Mouse (Mus musculus) v-Abl transformed pro-B cells (cell line): ENCODE measurements around the gene Zfp110.
"Not testable (repeated sequence)": the region's sequence is repeated elsewhere in the genome, so short reads cannot be mapped to it uniquely, and the experiment has no call there.

Experiments used
- in situ Hi-C, 2 experiments: fragments of 400-800 bp; cut with MboI; formaldehyde crosslinking; loops; one replicate each; pipeline ENCODE4 v1.15.1; 2025; ENCODE audit not compliant: unreplicated experiment in 2 of 2

The Zfp110 gene

GRCm38 (mm10) chr7:12834162-12835120 is at the start of gene Zfp110:
Gene Zfp110 (plus strand): TSS chr7:12834761.
- in situ Hi-C loops, result loop anchor here (5.0 to 10.0 kb wide), 2 partner anchors 43 to 350 kb away; no protein-coding TSS in a partner anchor

DNA sequence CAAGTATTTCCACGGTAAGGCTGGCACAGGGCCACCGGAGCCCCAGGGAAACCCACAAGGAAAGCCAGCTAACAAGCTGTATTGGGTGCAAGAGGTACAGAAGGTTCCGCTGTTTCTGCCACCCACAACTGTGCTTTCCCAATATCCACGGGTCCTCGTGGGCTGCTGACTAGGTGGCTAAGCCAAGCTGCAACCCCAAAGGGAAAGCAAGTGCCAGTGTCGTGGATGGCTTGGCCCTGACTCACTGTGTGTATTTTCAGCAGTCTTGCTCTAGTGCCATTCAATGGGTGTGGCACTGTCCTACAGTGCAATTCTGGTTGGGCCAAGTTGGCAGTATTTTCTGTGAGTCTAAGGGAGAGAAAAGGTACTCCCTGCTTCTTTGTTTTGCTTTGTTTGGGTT is 47.2 kb upstream of the Zfp110 start:
- in situ Hi-C loops, result no loop called here

GRCm38 (mm10) chr7:12788025-12788424 is 46.5 kb upstream of the Zfp110 start:
- in situ Hi-C loops, result no loop called here

DNA sequence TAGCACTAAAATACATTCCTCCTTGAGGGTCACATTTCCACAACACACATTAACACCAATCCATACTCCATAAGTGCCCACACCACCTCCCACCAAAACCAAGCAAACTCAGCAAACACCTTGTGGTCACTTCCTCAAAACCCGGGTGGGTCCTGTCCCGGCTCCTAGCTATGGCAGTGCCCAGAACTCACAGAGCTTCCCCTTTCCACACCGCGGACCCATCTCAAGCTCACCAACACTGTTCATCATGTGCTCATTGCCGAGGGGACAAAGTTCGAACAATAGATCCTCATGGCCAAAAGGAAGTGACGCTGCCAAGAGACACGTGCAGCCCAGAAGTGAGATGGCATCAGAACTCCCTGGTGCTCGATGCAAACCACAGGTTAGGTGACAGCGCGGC is 41.9 kb upstream of the Zfp110 start:
- in situ Hi-C loops, result not testable (repeated sequence)

- in situ Hi-C loops, result no loop called here
These were observed 36.6 kb upstream of the Zfp110 start for GRCm38 (mm10) chr7:12797971-12798370.

GRCm38 (mm10) chr7:12799554-12799953 is 35.0 kb upstream of the Zfp110 start:
- in situ Hi-C loops, result no loop called here

DNA sequence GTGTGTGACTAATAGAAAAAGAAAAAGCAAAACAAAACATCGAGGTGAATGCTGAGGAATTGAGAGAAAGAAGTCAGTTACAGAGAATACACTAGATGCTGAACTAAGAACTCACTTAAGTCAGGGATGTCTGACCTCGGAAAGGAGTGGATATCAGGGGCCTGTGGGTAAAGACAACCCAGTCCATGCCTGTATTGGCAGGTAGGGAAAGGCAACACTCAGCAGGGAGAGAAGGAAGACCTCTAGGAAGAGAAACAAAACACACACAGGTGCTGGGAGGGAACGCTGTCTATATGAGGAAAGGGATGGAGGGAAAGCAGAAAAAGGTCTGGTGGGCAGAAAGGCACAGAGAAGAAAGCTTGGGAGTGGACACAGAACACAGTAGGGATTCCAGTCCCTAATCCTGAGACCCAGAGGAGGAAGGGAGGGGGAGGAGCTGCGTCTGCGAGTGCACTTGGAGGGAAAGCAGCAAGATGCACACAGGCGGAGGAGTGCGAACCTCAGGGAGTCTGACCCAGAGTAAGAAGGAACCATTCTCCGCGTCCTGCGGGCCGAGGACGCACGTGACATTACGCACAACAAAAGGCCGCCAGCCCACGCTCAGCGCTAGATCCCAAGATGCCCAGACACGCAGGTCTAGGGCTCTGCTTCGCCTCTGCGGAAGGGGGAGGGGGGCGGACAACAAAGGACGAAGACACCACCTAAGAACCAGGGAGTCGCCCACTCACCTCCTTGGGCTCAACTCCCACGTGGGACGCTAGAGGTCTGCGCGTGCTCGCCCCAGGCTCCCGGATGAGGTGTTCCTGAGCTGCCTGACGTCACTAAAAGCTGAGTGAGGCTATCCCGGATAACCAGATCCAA is 31.5 kb upstream of the Zfp110 start, which contains the start of gene Zscan18:
Zscan18 (minus strand) TSS at position 770 of the 861 bp plus-strand sequence.
- in situ Hi-C loops, result no loop called here

GRCm38 (mm10) chr7:12803727-12804071 is 30.9 kb upstream of the Zfp110 start:
- in situ Hi-C loops, result no loop called here

GRCm38 (mm10) chr7:12815566-12815965 is 19.0 kb upstream of the Zfp110 start:
- in situ Hi-C loops, result loop anchor here in 1 of 2 experiments (10.0 kb wide), 1 partner anchor 341 kb away; the partner anchor contains the start of gene Zfp606

- in situ Hi-C loops, result loop anchor here in 1 of 2 experiments (10.0 kb wide), 1 partner anchor 344 kb away; the partner anchor contains the start of gene Zfp606
These were observed 15.9 kb upstream of the Zfp110 start, which contains the start of gene Zfp329 for GRCm38 (mm10) chr7:12818521-12819295. Gene Zfp329 (minus strand): TSS chr7:12818858.

DNA sequence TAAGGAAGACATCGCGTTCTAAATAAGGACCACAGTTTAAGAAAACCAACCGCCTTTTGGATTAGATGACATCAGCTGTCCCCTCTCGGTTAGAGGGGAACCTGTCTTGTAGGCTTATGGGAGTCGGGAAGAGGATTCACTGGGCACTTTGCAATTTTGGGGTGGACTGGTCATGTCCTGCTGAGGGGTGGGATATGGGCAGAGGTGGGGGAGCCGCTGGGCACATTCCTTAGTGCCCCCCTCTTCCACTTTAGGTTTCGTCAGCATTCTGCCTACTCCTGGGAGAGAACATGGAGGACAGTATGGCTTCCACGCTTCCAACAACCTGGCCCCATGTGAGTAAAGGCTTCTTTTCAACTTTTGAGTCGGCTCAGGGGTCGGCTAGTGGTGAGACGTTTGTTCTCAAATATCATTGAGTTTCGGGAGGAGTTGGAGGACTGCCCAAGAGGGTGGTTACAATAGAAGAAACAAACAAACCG is 671 bp downstream of the Zfp110 start:
- in situ Hi-C loops, result loop anchor here (5.0 to 10.0 kb wide), 2 partner anchors 42 to 350 kb away; no protein-coding TSS in a partner anchor

GRCm38 (mm10) chr7:12835779-12836178 is 1.2 kb downstream of the Zfp110 start:
- in situ Hi-C loops, result loop anchor here (5.0 to 10.0 kb wide), 2 partner anchors 42 to 351 kb away; no protein-coding TSS in a partner anchor

DNA sequence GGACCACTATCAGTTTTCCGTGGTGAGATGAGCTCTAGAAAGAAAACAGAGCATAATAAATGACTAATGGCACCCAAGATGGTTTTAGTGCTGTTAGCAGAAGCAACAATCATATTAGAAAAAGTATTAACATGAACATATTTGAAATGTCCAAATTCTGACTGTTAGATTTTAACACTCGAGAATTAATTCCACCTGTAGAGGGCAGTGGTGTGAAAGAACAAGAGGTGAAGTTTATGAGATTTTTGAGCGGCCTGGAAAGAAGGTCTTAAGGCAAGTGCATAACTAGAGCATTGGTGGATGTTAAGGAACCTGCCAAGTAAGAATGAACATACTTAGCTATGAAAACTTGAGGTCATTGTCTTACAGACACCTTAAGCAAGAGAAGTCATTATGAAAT is 39.7 kb downstream of the Zfp110 start:
- in situ Hi-C loops, result no loop called here

GRCm38 (mm10) chr7:12880036-12880435 is 45.5 kb downstream of the Zfp110 start:
- in situ Hi-C loops, result loop anchor here in 1 of 2 experiments (10.0 kb wide), 1 partner anchor 395 kb away; no protein-coding TSS in a partner anchor

DNA sequence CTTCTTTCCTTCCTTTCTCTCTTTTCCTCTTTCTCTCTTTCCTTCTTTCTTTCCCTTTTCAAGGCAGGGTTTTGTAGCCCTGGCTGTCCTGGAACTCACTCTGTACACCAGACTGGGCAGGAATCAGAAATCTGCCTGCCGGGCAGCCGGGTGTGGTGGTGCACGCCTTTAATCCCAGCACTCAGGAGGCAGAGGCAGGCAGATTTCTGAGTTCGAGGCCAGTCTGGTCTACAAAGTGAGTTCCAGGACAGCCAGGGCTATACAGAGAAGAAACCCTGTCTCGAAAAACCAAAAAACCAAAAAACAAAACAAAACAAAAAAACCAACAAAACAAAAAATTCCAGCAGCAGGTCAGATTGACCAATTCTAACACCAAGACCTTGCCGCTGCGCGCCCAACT is 45.9 kb downstream of the Zfp110 start:
- in situ Hi-C loops, result loop anchor here in 1 of 2 experiments (10.0 kb wide), 1 partner anchor 396 kb away; no protein-coding TSS in a partner anchor

- in situ Hi-C loops, result loop anchor here in 1 of 2 experiments (10.0 kb wide), 1 partner anchor 396 kb away; no protein-coding TSS in a partner anchor
These were observed 46.5 kb downstream of the Zfp110 start, which contains the start of gene Zfp128 for GRCm38 (mm10) chr7:12880911-12881660. Gene Zfp128 (plus strand): TSS chr7:12881177.

DNA sequence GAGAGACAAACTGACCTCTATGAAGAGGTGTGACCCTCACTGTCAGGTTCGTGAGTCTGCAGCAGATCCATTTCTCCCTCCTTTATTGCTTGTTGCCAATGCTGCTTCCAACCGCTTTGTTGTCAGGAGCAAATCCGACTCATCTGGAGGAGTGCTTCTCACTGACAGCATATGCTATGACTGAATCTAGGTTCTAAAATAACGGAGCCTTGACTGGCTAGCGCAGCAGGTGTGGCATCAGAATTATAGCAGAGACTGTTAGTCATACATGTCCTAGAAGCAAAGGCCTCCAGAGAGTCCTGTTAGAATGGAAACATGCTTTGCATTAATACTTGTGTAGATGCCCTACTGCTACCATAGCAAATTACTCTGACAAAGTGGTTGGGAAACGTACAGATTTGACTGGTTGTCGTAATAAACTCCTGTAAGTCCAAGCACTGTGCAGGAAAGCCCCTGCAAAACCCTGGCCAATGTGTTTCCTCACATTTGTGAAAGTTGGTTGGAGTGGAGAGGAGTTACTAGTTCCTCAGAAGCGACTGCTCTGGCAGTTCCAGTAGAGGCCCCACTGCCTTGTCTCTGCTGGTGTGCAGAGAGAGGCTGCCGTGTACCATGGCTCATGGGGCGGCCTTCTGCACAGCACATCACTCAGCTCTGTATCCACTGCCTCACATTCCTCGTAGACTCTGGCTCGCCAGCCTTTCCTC is 52.2 kb downstream of the Zfp110 start:
- in situ Hi-C loops, result loop anchor here in 1 of 2 experiments (10.0 kb wide), 1 partner anchor 402 kb away; no protein-coding TSS in a partner anchor

DNA sequence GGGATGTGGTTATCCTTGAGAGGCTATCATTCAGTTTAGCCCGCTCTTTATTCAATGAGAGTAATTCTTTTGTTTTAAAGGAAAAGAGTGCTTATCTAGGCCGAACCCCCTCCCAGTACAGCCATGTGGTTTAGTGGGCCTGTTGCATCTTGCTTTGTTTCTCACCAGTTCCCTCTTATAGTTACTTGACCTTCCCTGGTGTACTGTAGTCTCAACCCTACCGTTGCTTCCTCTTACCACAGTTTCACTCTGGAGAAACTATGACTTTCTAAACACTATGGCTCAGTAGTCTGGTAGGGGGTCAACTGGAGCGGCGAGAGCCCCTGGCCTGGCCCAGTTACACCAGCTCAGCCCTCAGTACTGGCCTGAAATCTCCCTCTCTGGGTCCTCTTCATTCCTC is 53.0 kb downstream of the Zfp110 start:
- in situ Hi-C loops, result loop anchor here in 1 of 2 experiments (10.0 kb wide), 1 partner anchor 403 kb away; no protein-coding TSS in a partner anchor
